Mouse (Mus musculus) G1E (cell line): ENCODE data around the gene Kalrn.

Source experiments
- CTCF ChIP-seq: IDR thresholded peaks from 2 replicates; pipeline ENCODE4 v1.5.1; 2012; ENCODE audit warnings: low read depth, low read length, inconsistent platforms, mixed read lengths
- GATA1 ChIP-seq: IDR thresholded peaks from 2 replicates; pipeline ENCODE4 v1.6.1; 2012; ENCODE audit warnings: borderline replicate concordance, low read length, inconsistent platforms, mixed read lengths
- GATA2 ChIP-seq: IDR thresholded peaks from 2 replicates; pipeline ENCODE4 v1.6.1; 2012; ENCODE audit warnings: low read depth, low read length, inconsistent platforms, borderline replicate concordance
- POLR2AphosphoS5 ChIP-seq: IDR thresholded peaks from 2 replicates; pipeline ENCODE4 v1.6.1; 2012; ENCODE audit warnings: low read depth, low read length, inconsistent platforms; ENCODE audit not compliant: insufficient replicate concordance
- TAL1 ChIP-seq: conservative IDR thresholded peaks from 2 replicates; pipeline ENCODE4 v1.6.1; 2012; ENCODE audit warnings: low read depth, low read length, inconsistent platforms, mixed read lengths

- TF ChIP-seq CTCF (no peak), TAL1 (no peak), GATA1 (no peak), POLR2AphosphoS5 (no peak), GATA2 (no peak)
Measured at GRCm38 (mm10) chr16:34525205-34525604, 48.1 kb downstream of the Kalrn start.
